Mouse (Mus musculus) intestine, embryonic 14.5 days (tissue): ENCODE measurements around the gene Scn10a. TPM values are rescaled to one million over a fixed set of nuclear protein-coding genes. Genes with fewer than 3 reads are reported as not detected.

Source experiments
- ATAC-seq: fragments of 200-750 bp; cut with Nextera tagmentation; replicated peaks from 2 replicates; pipeline ENCODE4 v1.8.0; 2017; ENCODE audit warnings: low read depth, moderate number of reproducible peaks, moderate TSS enrichment, moderate library complexity; ENCODE audit not compliant: low FRiP score, low TSS enrichment
- DNase-seq: peaks from one replicate; pipeline ENCODE4 v3.0.0-alpha.2; 2018; ENCODE audit warnings: low spot score
- H3K27ac ChIP-seq: fragments of 300-500 bp; sonication (generic); 2 replicates; pipeline ENCODE4 v1.5.1; 2014; ENCODE audit warnings: low read depth, mild to moderate bottlenecking, control low read depth
- H3K27me3 ChIP-seq: fragments of 300-500 bp; sonication (generic); replicated peaks from 2 replicates; pipeline ENCODE4 v1.6.1; 2014; ENCODE audit warnings: low read length, control low read depth; ENCODE audit not compliant: control insufficient read depth, insufficient read depth
- H3K36me3 ChIP-seq: fragments of 300-500 bp; sonication (generic); 2 replicates; pipeline ENCODE4 v1.6.1; 2014; ENCODE audit warnings: low read length, control low read depth; ENCODE audit not compliant: control insufficient read depth, insufficient read depth
- H3K4me1 ChIP-seq: fragments of 300-500 bp; sonication (generic); replicated peaks from 2 replicates; pipeline ENCODE4 v1.6.1; 2014; ENCODE audit warnings: low read length, control low read depth, mixed read lengths; ENCODE audit not compliant: control insufficient read depth, insufficient read depth
- H3K4me2 ChIP-seq: fragments of 300-500 bp; sonication (generic); 2 replicates; pipeline ENCODE4 v1.6.1; 2014; ENCODE audit warnings: low read length
- H3K4me3 ChIP-seq: fragments of 300-500 bp; sonication (generic); 2 replicates; pipeline ENCODE4 v1.5.1; 2014; ENCODE audit warnings: low read depth, low read length, control low read depth, mixed read lengths
- H3K9ac ChIP-seq: fragments of 300-500 bp; sonication (generic); 2 replicates; pipeline ENCODE4 v1.6.1; 2014; ENCODE audit warnings: mild to moderate bottlenecking, low read length
- H3K9me3 ChIP-seq: fragments of 300-500 bp; sonication (generic); 2 replicates; pipeline ENCODE4 v1.6.1; 2016; ENCODE audit warnings: low read length, control low read depth; ENCODE audit not compliant: control insufficient read depth
- WGBS: fragments of 180-500 bp; shearing (Covaris S2); extraction: QIAGEN DNeasy Blood & Tissue Kit; methylation state at CpG from one replicate; pipeline ENCODE4 v1.1.7; 2014; 5-methylcytosine and 5-hydroxymethylcytosine counted together
- polyA plus RNA-seq: library from polyadenylated mRNA; unstranded; fragments of >200 nt; fragmentation: Nextera tagmentation; extraction: Ambion mirVana; gene quantifications from 2 replicates; pipeline ENCODE4 v1.2.1, GENCODE M21; 2014

Gene Scn10a
- polyA plus RNA-seq, 1 experiment from 2014 or later: not detected

GRCm38 (mm10) chr9:119597332-119597731 lies 121.8 kb downstream of the Scn10a start:
- no peaks in the 10 kb centered on the region for H3K36me3 ChIP-seq
- H3K27me3 ChIP-seq: no peaks in the 10 kb centered on the region
- no peak overlapping the region for H3K4me3 ChIP-seq
- ATAC-seq: no peak
- no peak overlapping the region for H3K4me2 ChIP-seq
- H3K27ac ChIP-seq: no peak overlapping the region
- no peak overlapping the region for H3K9ac ChIP-seq
- WGBS: 74% methylated on average over 8 of the region's 8 CpGs
- H3K4me1 ChIP-seq: no peaks in the 10 kb centered on the region
- H3K9me3 ChIP-seq: no peaks in the 10 kb centered on the region
- no peak for DNase-seq

- H3K9ac ChIP-seq: no peak overlapping the region
- no peaks in the 10 kb centered on the region for H3K9me3 ChIP-seq
- H3K27me3 ChIP-seq: 0 out of 2 replicates have a peak, but pooled peaks cover 4% of the 10 kb centered on the region
- 0 out of 2 replicates have a peak, but pooled peaks cover 2% of the 10 kb centered on the region for H3K4me1 ChIP-seq
- H3K4me3 ChIP-seq: no peak overlapping the region
- no peak overlapping the region for H3K27ac ChIP-seq
- H3K36me3 ChIP-seq: no peaks in the 10 kb centered on the region
- DNase-seq (no peak), ATAC-seq (no peak)
- no peak overlapping the region for H3K4me2 ChIP-seq
- WGBS: 84% methylated on average over 8 of the region's 8 CpGs
Observed at GRCm38 (mm10) chr9:119589592-119589991, 129.5 kb downstream of the Scn10a start.

GRCm38 (mm10) chr9:119588763-119589449 lies 130.2 kb downstream of the Scn10a start:
- H3K4me2 ChIP-seq: peak overlapping the region; percentile 36
- no peak for DNase-seq
- WGBS: 25% methylated on average over 26 of the region's 26 CpGs
- no peaks in the 10 kb centered on the region for H3K9me3 ChIP-seq
- H3K27ac ChIP-seq: no peak overlapping the region
- 0 out of 2 replicates have a peak, but pooled peaks cover 2% of the 10 kb centered on the region for H3K4me1 ChIP-seq
- no peak overlapping the region for H3K4me3 ChIP-seq
- ATAC-seq: no peak
- H3K27me3 ChIP-seq: 0 out of 2 replicates have a peak, but pooled peaks cover 4% of the 10 kb centered on the region
- no peak overlapping the region for H3K9ac ChIP-seq
- H3K36me3 ChIP-seq: no peaks in the 10 kb centered on the region

- H3K4me2 ChIP-seq: no peak overlapping the region
- DNase-seq: peak; percentile 91
- peaks cover 48% of the 10 kb centered on the region for H3K27me3 ChIP-seq
- no peaks in the 10 kb centered on the region for H3K9me3 ChIP-seq
- H3K9ac ChIP-seq: no peak overlapping the region
- 1% methylated on average over 6 of the region's 6 CpGs for WGBS
- H3K4me1 ChIP-seq: no peaks in the 10 kb centered on the region; the same call in 1 of the 2 replicates
- H3K27ac ChIP-seq: no peak overlapping the region
- no peak overlapping the region for H3K4me3 ChIP-seq
- no peaks in the 10 kb centered on the region for H3K36me3 ChIP-seq
- ATAC-seq: no peak; the same call in 1 of the 2 replicates
Observed at GRCm38 (mm10) chr9:119580668-119581067, 138.5 kb downstream of the Scn10a start.

GRCm38 (mm10) chr9:119580187-119580586 lies 138.9 kb downstream of the Scn10a start:
- ATAC-seq (no peak), DNase-seq (no peak)
- Histone ChIP-seq H3K36me3 (no peaks in the 10 kb centered on the region), H3K4me2 (no peak overlapping the region), H3K27ac (no peak overlapping the region), H3K9ac (no peak overlapping the region), H3K4me3 (no peak overlapping the region), H3K4me1 (no peaks in the 10 kb centered on the region; the same call in 1 of the 2 replicates), H3K9me3 (no peaks in the 10 kb centered on the region), H3K27me3 (peaks cover 49% of the 10 kb centered on the region)
- WGBS: 85% methylated on average over 17 of the region's 17 CpGs

- Histone ChIP-seq H3K27ac (no peak within 1 kb of the TSS), H3K27me3 (peaks cover 61% of the 10 kb centered on the region), H3K36me3 (no peaks in the 10 kb centered on the region), H3K4me2 (peak within 1 kb of the TSS; percentile 97), H3K4me1 (no peaks in the 10 kb centered on the region; the same call in 1 of the 2 replicates), H3K4me3 (peak within 1 kb of the TSS; percentile 45), H3K9me3 (no peaks in the 10 kb centered on the region), H3K9ac (peak within 1 kb of the TSS; percentile 53)
- 2% methylated on average over 58 of the region's 99 CpGs for WGBS
- DNase-seq: peak; percentile 64
- peak; percentile 76 for ATAC-seq
Observed at GRCm38 (mm10) chr9:119578636-119579438, 140.3 kb downstream of the Scn10a start, which contains the start of gene Scn5a. Gene Scn5a (minus strand): TSS chr9:119579016.

GRCm38 (mm10) chr9:119578311-119578635 lies 140.8 kb downstream of the Scn10a start:
- ATAC-seq (0 out of 2 replicates have a peak, but pooled peaks have one; percentile 1), DNase-seq (no peak)
- H3K9me3 ChIP-seq: no peaks in the 10 kb centered on the region
- peak overlapping the region; percentile 97 for H3K4me2 ChIP-seq
- H3K4me3 ChIP-seq: peak overlapping the region; percentile 45
- peaks cover 67% of the 10 kb centered on the region for H3K27me3 ChIP-seq
- WGBS: under 1% methylated on average over 24 of the region's 24 CpGs
- no peaks in the 10 kb centered on the region; the same call in 1 of the 2 replicates for H3K4me1 ChIP-seq
- no peaks in the 10 kb centered on the region for H3K36me3 ChIP-seq
- H3K27ac ChIP-seq: no peak overlapping the region
- peak overlapping the region; percentile 53 for H3K9ac ChIP-seq

GRCm38 (mm10) chr9:119576977-119577376 lies 142.1 kb downstream of the Scn10a start:
- H3K4me3 ChIP-seq: no peak overlapping the region
- WGBS: 77% methylated on average over 2 of the region's 2 CpGs
- H3K27ac ChIP-seq: no peak overlapping the region
- H3K9me3 ChIP-seq: no peaks in the 10 kb centered on the region
- no peak overlapping the region for H3K4me2 ChIP-seq
- peaks cover 80% of the 10 kb centered on the region for H3K27me3 ChIP-seq
- H3K9ac ChIP-seq: no peak overlapping the region
- ATAC-seq (no peak), DNase-seq (no peak)
- no peaks in the 10 kb centered on the region; the same call in 1 of the 2 replicates for H3K4me1 ChIP-seq
- no peaks in the 10 kb centered on the region for H3K36me3 ChIP-seq
